Mouse (Mus musculus) limb, embryonic 11.5 days (tissue): ENCODE measurements around the gene Cyp26c1. TPM values are rescaled to one million over a fixed set of nuclear protein-coding genes. Genes with fewer than 3 reads are reported as not detected.

Experiments used
- ATAC-seq: fragments of 200-750 bp; cut with Nextera tagmentation; 2 replicates; pipeline ENCODE4 v1.8.0; 2017; ENCODE audit warnings: low read depth; ENCODE audit not compliant: insufficient number of reproducible peaks, low FRiP score, low TSS enrichment
- DNase-seq: peaks from one replicate; pipeline ENCODE4 v3.0.0-alpha.2; 2015; ENCODE audit warnings: low spot score
- H3K27ac ChIP-seq: fragments of 300-500 bp; sonication (generic); replicated peaks from 2 replicates; pipeline ENCODE4 v1.5.1; 2014; ENCODE audit warnings: low read depth, mild to moderate bottlenecking, low read length
- H3K27me3 ChIP-seq: fragments of 300-500 bp; sonication (generic); 2 replicates; pipeline ENCODE4 v1.6.1; 2014; ENCODE audit warnings: mild to moderate bottlenecking, low read length, mixed read lengths; ENCODE audit not compliant: control insufficient read depth, insufficient read depth
- H3K36me3 ChIP-seq: fragments of 300-500 bp; sonication (generic); 2 replicates; pipeline ENCODE4 v1.6.1; 2014; ENCODE audit warnings: mild to moderate bottlenecking, low read length, moderate library complexity, mixed read lengths; ENCODE audit not compliant: control insufficient read depth, insufficient read depth
- H3K4me1 ChIP-seq: fragments of 300-500 bp; sonication (generic); 2 replicates; pipeline ENCODE4 v1.6.1; 2014; ENCODE audit warnings: low read length, mixed read lengths; ENCODE audit not compliant: control insufficient read depth, insufficient read depth
- H3K4me2 ChIP-seq: fragments of 300-500 bp; sonication (generic); 2 replicates; pipeline ENCODE4 v1.6.1; 2014; ENCODE audit warnings: low read depth, mild to moderate bottlenecking, moderate library complexity; ENCODE audit not compliant: severe bottlenecking
- H3K4me3 ChIP-seq: fragments of 300-500 bp; sonication (generic); 2 replicates; pipeline ENCODE4 v1.5.1; 2014; ENCODE audit warnings: low read depth, low read length
- H3K9ac ChIP-seq: fragments of 300-500 bp; sonication (generic); 2 replicates; pipeline ENCODE4 v1.6.1; 2014; ENCODE audit warnings: mild to moderate bottlenecking, low read length
- H3K9me3 ChIP-seq: fragments of 300-500 bp; sonication (generic); 2 replicates; pipeline ENCODE4 v1.6.1; 2016; ENCODE audit warnings: low read length; ENCODE audit not compliant: control insufficient read depth
- WGBS: fragments of 180-500 bp; shearing (Covaris S2); extraction: QIAGEN DNeasy Blood & Tissue Kit; methylation state at CpG from one replicate; pipeline ENCODE4 v1.1.7; 2014; 5-methylcytosine and 5-hydroxymethylcytosine counted together
- polyA plus RNA-seq: library from polyadenylated mRNA; unstranded; fragments of >200 nt; fragmentation: Nextera tagmentation; extraction: Ambion mirVana; gene quantifications from 2 replicates; pipeline ENCODE4 v1.2.1, GENCODE M21; 2014

Cyp26c1 gene
- polyA plus RNA-seq, 1 experiment from 2014 or later = 0.21 TPM

DNA sequence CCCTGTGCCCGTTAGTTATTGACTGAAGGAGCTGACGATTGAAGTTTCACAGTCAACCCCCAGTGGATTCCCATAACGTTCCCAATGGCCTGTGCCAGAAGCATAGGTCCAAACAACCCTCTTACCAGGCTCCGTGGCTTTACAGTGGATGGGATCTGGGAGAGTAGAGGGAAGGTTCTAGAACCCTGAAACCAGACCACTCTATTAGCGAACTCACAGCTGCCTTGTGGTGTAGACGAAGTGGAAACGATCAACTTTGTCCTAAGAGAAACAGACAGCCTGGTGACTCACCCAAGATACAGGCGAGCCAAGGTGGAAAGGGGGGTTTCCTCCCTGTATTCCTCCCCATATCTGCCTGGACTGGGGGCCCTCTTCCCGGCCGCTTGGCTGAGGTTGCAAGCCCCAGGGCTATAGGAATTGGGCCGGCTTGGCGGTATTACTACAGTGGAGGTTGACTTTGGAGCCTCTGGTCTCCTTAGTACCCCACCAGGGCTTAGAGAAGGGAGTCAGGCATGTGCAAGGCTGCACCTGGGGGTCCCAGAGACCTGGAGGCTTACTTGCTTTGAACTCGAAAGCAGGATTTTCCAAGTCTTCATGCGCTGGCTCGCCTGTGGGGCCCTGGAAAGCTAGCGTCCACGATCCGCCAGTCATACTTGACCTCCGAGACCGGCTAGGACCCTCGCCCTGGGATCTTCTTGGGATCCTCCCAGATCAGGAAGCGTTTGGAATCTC lies 11.4 kb downstream of the Cyp26c1 start:
- Histone ChIP-seq H3K4me3 (0 out of 2 replicates have a peak overlapping the region, but pooled peaks have one; percentile 12), H3K9me3 (no peaks in the 10 kb centered on the region), H3K36me3 (no peaks in the 10 kb centered on the region), H3K27ac (no peak overlapping the region), H3K27me3 (peaks cover 96% of the 10 kb centered on the region), H3K4me2 (peak overlapping the region; percentile 50), H3K9ac (no peak overlapping the region), H3K4me1 (peaks cover 14% of the 10 kb centered on the region; the same call in 1 of the 2 replicates)
- DNase-seq (peak; percentile 54), ATAC-seq (no peak)
- WGBS = 3% methylated on average over 22 of the region's 22 CpGs

GRCm38 (mm10) chr19:37697335-37697636 lies 11.9 kb downstream of the Cyp26c1 start:
- under 1% methylated on average over 18 of the region's 18 CpGs for WGBS
- Histone ChIP-seq H3K27me3 (peaks cover 96% of the 10 kb centered on the region), H3K4me2 (peak overlapping the region; percentile 50), H3K27ac (no peak overlapping the region), H3K4me3 (peak overlapping the region; percentile 26), H3K36me3 (no peaks in the 10 kb centered on the region), H3K4me1 (peaks cover 14% of the 10 kb centered on the region; the same call in 1 of the 2 replicates), H3K9me3 (no peaks in the 10 kb centered on the region), H3K9ac (no peak overlapping the region)
- DNase-seq (peak; percentile 53), ATAC-seq (no peak)

GRCm38 (mm10) chr19:37697651-37698272 lies 12.4 kb downstream of the Cyp26c1 start, which contains the start of gene Cyp26a1:
TSS of gene Cyp26a1 (plus strand) at chr19:37697798.
- no peaks in the 10 kb centered on the region for H3K36me3 ChIP-seq
- no peak within 1 kb of the TSS for H3K9ac ChIP-seq
- no peak within 1 kb of the TSS for H3K27ac ChIP-seq
- peak within 1 kb of the TSS; percentile 50 for H3K4me2 ChIP-seq
- DNase-seq (peak; percentile 59), ATAC-seq (no peak)
- H3K4me1 ChIP-seq = peaks cover 14% of the 10 kb centered on the region; the same call in 1 of the 2 replicates
- no peaks in the 10 kb centered on the region for H3K9me3 ChIP-seq
- H3K4me3 ChIP-seq = peak within 1 kb of the TSS; percentile 26
- WGBS = 1% methylated on average over 51 of the region's 51 CpGs
- peaks cover 96% of the 10 kb centered on the region for H3K27me3 ChIP-seq

GRCm38 (mm10) chr19:37698273-37699160 lies 13.1 kb downstream of the Cyp26c1 start:
- peaks cover 14% of the 10 kb centered on the region; the same call in 1 of the 2 replicates for H3K4me1 ChIP-seq
- no peak overlapping the region for H3K9ac ChIP-seq
- WGBS = under 1% methylated on average over 63 of the region's 63 CpGs
- DNase-seq = peak; percentile 67
- H3K36me3 ChIP-seq = no peaks in the 10 kb centered on the region
- H3K4me2 ChIP-seq = peak overlapping the region; percentile 50
- H3K27me3 ChIP-seq = peaks cover 93% of the 10 kb centered on the region
- no peaks in the 10 kb centered on the region for H3K9me3 ChIP-seq
- no peak overlapping the region for H3K27ac ChIP-seq
- peak overlapping the region; percentile 26 for H3K4me3 ChIP-seq
- ATAC-seq = no peak

- H3K4me3 ChIP-seq = no peak overlapping the region
- WGBS = 14% methylated on average over 9 of the region's 9 CpGs
Observed at GRCm38 (mm10) chr19:37699711-37700110, 14.3 kb downstream of the Cyp26c1 start.

GRCm38 (mm10) chr19:37702377-37703076 lies 17.1 kb downstream of the Cyp26c1 start:
- ATAC-seq (no peak), DNase-seq (no peak)
- H3K4me3 ChIP-seq = no peak overlapping the region
- H3K27ac ChIP-seq = no peak overlapping the region
- no peaks in the 10 kb centered on the region for H3K9me3 ChIP-seq
- H3K27me3 ChIP-seq = peaks cover 52% of the 10 kb centered on the region
- H3K4me2 ChIP-seq = no peak overlapping the region
- 61% methylated on average over 21 of the region's 21 CpGs for WGBS
- H3K9ac ChIP-seq = no peak overlapping the region
- H3K36me3 ChIP-seq = no peaks in the 10 kb centered on the region
- peaks cover 9% of the 10 kb centered on the region; the same call in 1 of the 2 replicates for H3K4me1 ChIP-seq

More at GRCm38 (mm10) chr19:37699711-37700110, 14.3 kb downstream of the Cyp26c1 start:
- H3K9ac ChIP-seq = no peak overlapping the region
- H3K4me1 ChIP-seq = peaks cover 14% of the 10 kb centered on the region; the same call in 1 of the 2 replicates
- DNase-seq (no peak), ATAC-seq (no peak)
- peaks cover 81% of the 10 kb centered on the region for H3K27me3 ChIP-seq
- H3K36me3 ChIP-seq = no peaks in the 10 kb centered on the region
- H3K27ac ChIP-seq = no peak overlapping the region
- H3K9me3 ChIP-seq = no peaks in the 10 kb centered on the region
- no peak overlapping the region for H3K4me2 ChIP-seq

- WGBS = 17% methylated on average over 3 of the region's 3 CpGs
- DNase-seq (peak; percentile 89), ATAC-seq (0 out of 2 replicates have a peak, but pooled peaks have one; percentile 44)
- Histone ChIP-seq H3K36me3 (no peaks in the 10 kb centered on the region), H3K27me3 (peaks cover 38% of the 10 kb centered on the region), H3K9me3 (no peaks in the 10 kb centered on the region), H3K9ac (no peak overlapping the region), H3K4me2 (no peak overlapping the region), H3K4me1 (peaks cover 1% of the 10 kb centered on the region; the same call in 1 of the 2 replicates), H3K4me3 (no peak overlapping the region), H3K27ac (no peak overlapping the region)
Observed at GRCm38 (mm10) chr19:37703902-37704509, 18.6 kb downstream of the Cyp26c1 start.
